Mouse (Mus musculus) lung, postnatal 0 days (tissue): Measurements from ENCODE around the gene Art5.

Experiments
- CTCF ChIP-seq: IDR thresholded peaks from 2 replicates; pipeline ENCODE4 v1.5.1; 2016; ENCODE audit warnings: antibody characterized with exemption, mild to moderate bottlenecking
- EP300 ChIP-seq: IDR thresholded peaks from 2 replicates; pipeline ENCODE4 v1.6.1; 2016; ENCODE audit warnings: antibody characterized with exemption, mild to moderate bottlenecking, control low read depth

DNA sequence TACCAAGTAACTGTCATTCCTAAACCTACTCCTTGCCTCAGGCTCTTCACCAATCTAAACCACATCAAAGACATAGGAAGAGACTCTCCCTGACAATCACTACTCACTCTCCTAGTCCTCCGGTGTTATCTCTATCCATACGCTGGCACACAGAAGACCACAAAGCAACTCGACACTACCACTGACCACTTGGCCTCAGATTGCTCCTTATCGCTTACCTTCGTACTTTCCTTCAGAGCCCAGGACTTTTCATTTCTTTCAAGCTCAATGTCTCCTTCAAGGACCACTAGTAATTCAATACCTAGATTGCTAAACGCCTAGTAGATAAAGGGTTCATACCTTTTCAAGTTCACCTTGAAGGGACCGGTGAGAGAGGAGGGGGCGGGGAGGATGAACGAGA, 45.4 kb downstream of the Art5 start:
- TF ChIP-seq CTCF (no peak), EP300 (no peak)
